Mouse (Mus musculus) neural tube, embryonic 13.5 days (tissue): ENCODE results near the gene Olfr127. TPM values are rescaled to one million over a fixed set of nuclear protein-coding genes. Genes with fewer than 3 reads are reported as not detected.
"Not testable (repeated sequence)": the region's sequence is repeated elsewhere in the genome, so short reads cannot be mapped to it uniquely, and the experiment has no call there.

Experiments used
- ATAC-seq: fragments of 200-750 bp; cut with Nextera tagmentation; 2 replicates; pipeline ENCODE4 v1.8.0; 2017; ENCODE audit warnings: low read depth, mild to moderate bottlenecking, moderate TSS enrichment, moderate library complexity
- H3K27ac ChIP-seq: fragments of 300-500 bp; sonication (generic); replicated peaks from 2 replicates; pipeline ENCODE4 v1.5.1; 2015; ENCODE audit warnings: moderate library complexity, mild to moderate bottlenecking, inconsistent platforms
- H3K27me3 ChIP-seq: fragments of 300-500 bp; sonication (generic); 2 replicates; pipeline ENCODE4 v1.6.1; 2015; ENCODE audit warnings: mild to moderate bottlenecking, inconsistent platforms
- H3K36me3 ChIP-seq: fragments of 300-500 bp; sonication (generic); 2 replicates; pipeline ENCODE4 v1.6.1; 2015; ENCODE audit warnings: mild to moderate bottlenecking, inconsistent platforms
- H3K4me1 ChIP-seq: fragments of 300-500 bp; sonication (generic); replicated peaks from 2 replicates; pipeline ENCODE4 v1.6.1; 2015; ENCODE audit warnings: inconsistent platforms
- H3K4me2 ChIP-seq: fragments of 300-500 bp; sonication (generic); 2 replicates; pipeline ENCODE4 v1.6.1; 2015; ENCODE audit warnings: inconsistent platforms, mild to moderate bottlenecking, moderate library complexity
- H3K4me3 ChIP-seq: fragments of 300-500 bp; sonication (generic); 2 replicates; pipeline ENCODE4 v1.5.1; 2015; ENCODE audit warnings: mild to moderate bottlenecking, inconsistent platforms
- H3K9ac ChIP-seq: fragments of 300-500 bp; sonication (generic); 2 replicates; pipeline ENCODE4 v1.6.1; 2015; ENCODE audit warnings: moderate library complexity, mild to moderate bottlenecking, inconsistent platforms
- H3K9me3 ChIP-seq: fragments of 300-500 bp; sonication (generic); 2 replicates; pipeline ENCODE4 v1.6.1; 2016; ENCODE audit warnings: inconsistent platforms
- WGBS: fragments of 180-500 bp; shearing (Covaris S2); methylation state at CpG from one replicate; pipeline ENCODE4 v1.1.7; 2015; 5-methylcytosine and 5-hydroxymethylcytosine counted together
- polyA plus RNA-seq: library from polyadenylated mRNA; unstranded; fragments of >200 nt; fragmentation: Nextera tagmentation; extraction: Ambion mirVana; gene quantifications from 2 replicates; pipeline ENCODE4 v1.2.1, GENCODE M21; 2015

The Olfr127 gene
- not detected in 2 replicates for polyA plus RNA-seq

DNA sequence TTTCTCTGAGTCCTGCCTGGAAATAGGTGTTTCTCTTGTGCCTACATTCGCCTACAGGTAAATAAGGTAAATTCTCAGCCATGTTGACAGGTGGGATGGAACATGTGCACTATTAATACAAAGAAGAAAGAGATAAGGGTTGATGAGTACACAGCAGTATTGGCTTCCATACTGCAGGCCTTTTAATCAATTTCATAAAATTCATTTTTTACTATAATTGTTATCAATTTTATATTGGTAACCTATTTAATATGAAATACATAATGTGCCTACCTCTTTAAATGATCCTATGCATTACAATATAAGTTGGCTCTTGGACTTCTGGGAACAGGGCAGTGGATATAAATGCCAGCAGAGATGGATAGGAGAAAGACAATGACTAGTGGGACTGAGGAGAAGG is at the start of gene Olfr127:
TSS of gene Olfr127 (plus strand) at position 301 of the 400 bp plus-strand sequence.
- no peaks in the 10 kb centered on the region for H3K9me3 ChIP-seq

GRCm38 (mm10) chr17:37863901-37864300 is 36.3 kb upstream of the Olfr127 start:
- Histone ChIP-seq H3K9ac (no peak overlapping the region), H3K4me2 (no peak overlapping the region), H3K4me1 (no peaks in the 10 kb centered on the region), H3K36me3 (no peaks in the 10 kb centered on the region), H3K27ac (no peak overlapping the region), H3K4me3 (no peak overlapping the region), H3K27me3 (no peaks in the 10 kb centered on the region), H3K9me3 (no peaks in the 10 kb centered on the region)
- WGBS: 83% methylated on average over 2 of the region's 2 CpGs
- no peak for ATAC-seq

More for the DNA sequence above, at the start of gene Olfr127:
- H3K4me3 ChIP-seq: no peak within 1 kb of the TSS
- no peaks in the 10 kb centered on the region for H3K4me1 ChIP-seq
- H3K27ac ChIP-seq: no peak within 1 kb of the TSS
- H3K9ac ChIP-seq: no peak within 1 kb of the TSS
- ATAC-seq: no peak
- H3K4me2 ChIP-seq: no peak within 1 kb of the TSS
- WGBS: 83% methylated on average over 1 of the region's 1 CpGs
- H3K27me3 ChIP-seq: no peaks in the 10 kb centered on the region
- no peaks in the 10 kb centered on the region for H3K36me3 ChIP-seq

DNA sequence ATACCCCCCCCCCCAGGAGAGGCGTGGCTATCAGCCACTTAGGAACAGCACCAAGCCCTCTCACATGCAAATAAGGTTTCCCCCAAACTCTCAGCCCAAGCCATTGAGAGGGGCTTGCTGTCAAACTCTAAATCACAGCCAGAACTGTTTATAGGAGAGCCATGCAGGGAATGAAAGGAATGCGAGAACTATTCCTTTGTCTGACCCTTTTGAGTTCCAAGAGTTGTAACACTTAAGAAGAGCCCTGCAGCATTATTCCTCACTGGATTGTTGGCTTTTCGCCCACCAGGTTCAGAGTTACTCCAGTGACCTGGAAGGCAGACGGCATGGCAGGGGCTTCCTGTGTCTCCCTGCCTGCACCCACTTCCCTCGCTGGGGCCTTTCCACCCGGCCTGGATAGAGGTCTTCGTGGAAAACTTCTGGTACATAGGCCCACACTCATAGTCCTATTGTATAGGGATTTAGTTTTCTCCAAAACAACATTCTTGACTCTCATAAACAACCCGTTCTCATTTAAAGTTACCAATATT is 30.5 kb upstream of the Olfr127 start:
- no peaks in the 10 kb centered on the region for H3K9me3 ChIP-seq
- H3K27me3 ChIP-seq: no peaks in the 10 kb centered on the region
- ATAC-seq: no peak
- H3K36me3 ChIP-seq: no peaks in the 10 kb centered on the region
- H3K4me1 ChIP-seq: peaks cover 5% of the 10 kb centered on the region; the same call in 1 of the 2 replicates
- no peak overlapping the region for H3K27ac ChIP-seq
- WGBS: 10% methylated on average over 8 of the region's 8 CpGs
- H3K9ac ChIP-seq: no peak overlapping the region
- H3K4me3 ChIP-seq: no peak overlapping the region
- H3K4me2 ChIP-seq: no peak overlapping the region

GRCm38 (mm10) chr17:37873830-37874229 is 26.4 kb upstream of the Olfr127 start:
- H3K4me3 ChIP-seq: no peak overlapping the region
- 88% methylated on average over 3 of the region's 3 CpGs for WGBS
- no peak overlapping the region for H3K27ac ChIP-seq
- no peak overlapping the region for H3K9ac ChIP-seq
- H3K4me1 ChIP-seq: peaks cover 5% of the 10 kb centered on the region; the same call in 1 of the 2 replicates
- H3K4me2 ChIP-seq: no peak overlapping the region
- H3K9me3 ChIP-seq: no peaks in the 10 kb centered on the region
- ATAC-seq: no peak
- H3K36me3 ChIP-seq: no peaks in the 10 kb centered on the region
- H3K27me3 ChIP-seq: no peaks in the 10 kb centered on the region

DNA sequence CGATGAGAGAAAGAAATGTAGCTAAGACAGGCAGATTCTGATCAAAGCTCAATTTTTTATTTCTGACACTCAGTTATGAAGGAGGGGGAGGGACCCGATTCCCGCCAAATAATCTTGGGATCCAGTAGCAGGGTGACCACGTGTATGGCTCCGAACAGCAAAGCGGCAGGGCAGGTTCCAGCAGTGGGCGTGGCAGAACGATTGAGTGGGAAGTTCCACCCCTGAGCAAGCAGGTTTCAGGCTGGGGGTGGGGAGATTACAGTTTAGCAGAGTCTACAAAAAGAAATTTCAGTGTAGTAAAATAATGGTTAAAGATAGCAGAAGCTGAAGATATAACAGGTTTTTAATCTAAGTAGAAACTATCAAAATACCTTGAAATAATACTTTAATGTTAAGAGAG is 6.6 kb downstream of the Olfr127 start:
- WGBS: 77% methylated on average over 8 of the region's 8 CpGs
- not testable (repeated sequence) for H3K27ac ChIP-seq

DNA sequence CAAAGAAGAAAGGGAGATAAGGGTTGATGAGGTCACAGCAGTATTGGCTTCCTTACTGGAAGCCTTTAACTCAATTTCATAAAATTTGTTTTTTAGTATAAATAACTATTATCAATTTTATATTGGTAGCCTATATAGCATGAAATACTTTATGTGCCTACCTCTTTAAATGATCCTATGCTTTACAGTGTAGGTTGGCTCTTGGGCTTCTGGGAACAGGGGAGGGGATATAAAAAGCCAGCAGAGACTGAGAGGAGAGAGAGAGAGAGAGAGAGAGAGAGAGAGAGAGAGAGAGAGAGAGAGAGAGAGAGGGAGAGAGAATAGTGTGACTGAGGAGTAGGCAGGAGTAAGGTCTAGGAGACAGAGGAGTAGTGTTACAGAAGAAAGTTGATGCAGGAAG is 20.0 kb downstream of the Olfr127 start, which contains the start of gene Olfr128:
TSS of gene Olfr128 (plus strand) at position 301 of the 400 bp plus-strand sequence.
- no peak within 1 kb of the TSS for H3K4me2 ChIP-seq

More for the DNA sequence above, 6.6 kb downstream of the Olfr127 start:
- H3K36me3 ChIP-seq, H3K27me3 ChIP-seq, H3K4me1 ChIP-seq, H3K9me3 ChIP-seq, ATAC-seq, H3K4me2 ChIP-seq, H3K9ac ChIP-seq, H3K4me3 ChIP-seq: not testable (repeated sequence)

DNA sequence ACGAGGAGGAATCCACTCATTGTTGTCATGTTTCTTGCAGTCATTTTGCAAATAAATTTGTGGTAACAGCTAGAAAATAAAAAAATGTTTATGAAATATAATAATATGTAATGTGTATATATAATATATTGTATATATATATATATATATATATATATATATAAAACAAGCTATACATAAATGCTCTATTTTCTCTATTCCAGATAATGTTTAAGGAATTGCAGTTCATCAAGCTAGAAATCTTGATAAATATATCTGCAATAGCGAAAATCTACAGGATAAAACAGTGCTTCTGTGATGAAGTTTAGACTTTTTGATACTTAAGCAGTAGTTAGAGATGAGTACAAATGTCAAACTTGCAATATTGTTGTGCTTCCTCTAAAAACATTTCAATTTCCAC is 52.7 kb downstream of the Olfr127 start, which contains the start of gene Olfr761:
TSS of gene Olfr761 (minus strand) at position 101 of the 400 bp plus-strand sequence.
- no peak within 1 kb of the TSS for H3K4me3 ChIP-seq
- H3K27me3 ChIP-seq: no peaks in the 10 kb centered on the region
- H3K4me2 ChIP-seq: no peak within 1 kb of the TSS
- no peak within 1 kb of the TSS for H3K9ac ChIP-seq
- no peak within 1 kb of the TSS for H3K27ac ChIP-seq
- no peaks in the 10 kb centered on the region for H3K36me3 ChIP-seq
- H3K4me1 ChIP-seq: no peaks in the 10 kb centered on the region
- H3K9me3 ChIP-seq: no peaks in the 10 kb centered on the region
- no peak for ATAC-seq
- WGBS: 81% methylated on average over 2 of the region's 2 CpGs

More for the DNA sequence above, 20.0 kb downstream of the Olfr127 start, which contains the start of gene Olfr128:
- ATAC-seq: no peak
- H3K4me1 ChIP-seq: no peaks in the 10 kb centered on the region
- no peaks in the 10 kb centered on the region for H3K9me3 ChIP-seq
- no peaks in the 10 kb centered on the region for H3K27me3 ChIP-seq
- no peaks in the 10 kb centered on the region for H3K36me3 ChIP-seq
- no peak within 1 kb of the TSS for H3K9ac ChIP-seq
- no peak within 1 kb of the TSS for H3K27ac ChIP-seq
- no peak within 1 kb of the TSS for H3K4me3 ChIP-seq

Other genes with a start within 250 kb of the Olfr127 start
- not detected in 2 replicates for gene Olfr117, start 236.7 kb upstream of the Olfr127 start, polyA plus RNA-seq
- gene Olfr118, start 233.4 kb upstream of the Olfr127 start, polyA plus RNA-seq: not detected in 2 replicates
- gene Olfr119, start 203.9 kb upstream of the Olfr127 start, polyA plus RNA-seq: not detected in 2 replicates
- gene Olfr120, start 178.6 kb upstream of the Olfr127 start, polyA plus RNA-seq: not detected in 2 replicates
- not detected in 2 replicates for gene Olfr121, start 151.6 kb upstream of the Olfr127 start, polyA plus RNA-seq
- gene Olfr122, start 131.8 kb upstream of the Olfr127 start, polyA plus RNA-seq: not detected in 2 replicates
- not detected in 2 replicates for gene Olfr123, start 106.9 kb upstream of the Olfr127 start, polyA plus RNA-seq
- not detected in 2 replicates for gene Olfr124, start 100.5 kb upstream of the Olfr127 start, polyA plus RNA-seq
- not detected in 2 replicates for gene Olfr125, start 67.5 kb upstream of the Olfr127 start, polyA plus RNA-seq
- not detected in 2 replicates for gene Olfr126, start 53.0 kb upstream of the Olfr127 start, polyA plus RNA-seq
- not detected in 2 replicates for gene Olfr128, start 20.1 kb downstream of the Olfr127 start, polyA plus RNA-seq
- gene Olfr761, start 52.6 kb downstream of the Olfr127 start, polyA plus RNA-seq: not detected in 2 replicates
- not detected in 2 replicates for gene Olfr129, start 159.6 kb downstream of the Olfr127 start, polyA plus RNA-seq
- not detected in 2 replicates for gene Olfr130, start 163.5 kb downstream of the Olfr127 start, polyA plus RNA-seq
- not detected in 2 replicates for gene Olfr131, start 188.3 kb downstream of the Olfr127 start, polyA plus RNA-seq
- gene Olfr132, start 234.1 kb downstream of the Olfr127 start, polyA plus RNA-seq: not detected in 2 replicates
- gene Olfr133, start 244.8 kb downstream of the Olfr127 start, polyA plus RNA-seq: not detected in 2 replicates